Mouse (Mus musculus) embryonic facial prominence, embryonic 10.5 days (tissue): ENCODE data around the gene Tprkb. TPM values are rescaled to one million over a fixed set of nuclear protein-coding genes. Genes with fewer than 3 reads are reported as not detected.
A peak's percentile ranks its signal among the peaks of the same experiment; 100 is the strongest.
"Not testable (repeated sequence)": the region's sequence is repeated elsewhere in the genome, so short reads cannot be mapped to it uniquely, and the experiment has no call there.

Experiments
- DNase-seq: peaks from one replicate; pipeline ENCODE4 v3.0.0-alpha.2; 2017; ENCODE audit warnings: low spot score
- H3K27ac ChIP-seq: fragments of 300-500 bp; sonication (generic); replicated peaks from 2 replicates; pipeline ENCODE4 v1.5.1; 2016; ENCODE audit warnings: mild to moderate bottlenecking
- H3K27me3 ChIP-seq: fragments of 300-500 bp; sonication (generic); replicated peaks from 2 replicates; pipeline ENCODE4 v1.6.1; 2016; ENCODE audit warnings: low read depth, mild to moderate bottlenecking; ENCODE audit not compliant: poor library complexity, severe bottlenecking
- H3K36me3 ChIP-seq: fragments of 300-500 bp; sonication (generic); replicated peaks from 2 replicates; pipeline ENCODE4 v1.6.1; 2016; ENCODE audit warnings: mild to moderate bottlenecking, moderate library complexity
- H3K4me1 ChIP-seq: fragments of 300-500 bp; sonication (generic); 2 replicates; pipeline ENCODE4 v1.6.1; 2016
- H3K4me3 ChIP-seq: fragments of 300-500 bp; sonication (generic); 2 replicates; pipeline ENCODE4 v1.5.1; 2016; ENCODE audit warnings: mild to moderate bottlenecking, moderate library complexity
- H3K9me3 ChIP-seq: fragments of 300-500 bp; sonication (generic); 2 replicates; pipeline ENCODE4 v1.6.1; 2016; ENCODE audit warnings: mild to moderate bottlenecking
- WGBS: fragments of 180-500 bp; shearing (Covaris S2); methylation state at CpG from one replicate; pipeline ENCODE4 v1.1.7; 2016; 5-methylcytosine and 5-hydroxymethylcytosine counted together
- polyA plus RNA-seq: library from polyadenylated mRNA; unstranded; fragments of >200 nt; fragmentation: Nextera tagmentation; extraction: Ambion mirVana; gene quantifications from 2 replicates; pipeline ENCODE4 v1.2.1, GENCODE M21; 2016

Gene Tprkb
- polyA plus RNA-seq, 1 experiment from 2014 or later: 29.0 TPM

- H3K36me3 ChIP-seq, H3K27me3 ChIP-seq, H3K4me1 ChIP-seq, H3K4me3 ChIP-seq, H3K27ac ChIP-seq: not testable (repeated sequence)
- 70% methylated on average over 25 of the region's 25 CpGs for WGBS
- DNase-seq: peak; percentile 12
- H3K9me3 ChIP-seq: peaks cover 17% of the 10 kb centered on the region; the same call in 1 of the 2 replicates
These were observed 16.5 kb upstream of the Tprkb start for GRCm38 (mm10) chr6:85895061-85895648.

- DNase-seq, H3K27me3 ChIP-seq, H3K36me3 ChIP-seq, H3K27ac ChIP-seq, H3K9me3 ChIP-seq, H3K4me3 ChIP-seq, H3K4me1 ChIP-seq: not testable (repeated sequence)
- 78% methylated on average over 7 of the region's 8 CpGs for WGBS
These were observed 12.8 kb upstream of the Tprkb start for GRCm38 (mm10) chr6:85898596-85899475.

GRCm38 (mm10) chr6:85902303-85902702, 9.4 kb upstream of the Tprkb start:
- Histone ChIP-seq H3K4me3 (no peak overlapping the region), H3K36me3 (no peaks in the 10 kb centered on the region), H3K4me1 (no peaks in the 10 kb centered on the region), H3K27ac (no peak overlapping the region), H3K9me3 (no peaks in the 10 kb centered on the region), H3K27me3 (no peaks in the 10 kb centered on the region)
- WGBS: 89% methylated on average over 2 of the region's 2 CpGs
- no peak for DNase-seq

DNA sequence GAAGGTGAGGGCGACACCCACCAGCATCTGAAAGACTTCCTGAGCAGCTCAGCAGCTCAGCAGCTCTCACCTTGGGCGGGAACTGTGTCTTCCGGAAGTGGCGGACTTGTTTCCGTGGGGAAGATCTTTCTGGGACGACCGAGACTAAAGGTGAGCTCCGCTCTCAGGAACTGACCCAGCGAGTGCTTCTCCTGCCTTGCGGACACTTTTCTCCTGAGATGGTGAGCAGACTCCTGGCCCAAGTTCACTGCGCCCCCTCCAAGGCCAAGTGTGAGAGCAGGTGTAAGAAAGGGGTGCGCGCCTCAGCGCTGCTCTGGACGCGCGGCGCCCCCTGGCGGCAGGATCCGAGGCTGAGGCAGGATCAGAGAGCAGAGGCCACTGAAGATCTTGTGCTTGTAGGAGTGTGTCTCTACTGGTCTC, 7.0 kb upstream of the Tprkb start, which contains the start of gene Nat8f4:
Gene Nat8f4, minus strand, starts transcription at position 243 of the 420 bp plus-strand sequence.
- WGBS: 18% methylated on average over 20 of the region's 20 CpGs
- H3K27ac ChIP-seq: not testable (repeated sequence)

GRCm38 (mm10) chr6:85906911-85907351, 4.7 kb upstream of the Tprkb start:
- H3K4me1 ChIP-seq, H3K27ac ChIP-seq, H3K9me3 ChIP-seq, H3K36me3 ChIP-seq, DNase-seq, H3K27me3 ChIP-seq, H3K4me3 ChIP-seq: not testable (repeated sequence)
- WGBS: 65% methylated on average over 2 of the region's 2 CpGs

More for the DNA sequence above, 7.0 kb upstream of the Tprkb start, which contains the start of gene Nat8f4:
- H3K4me3 ChIP-seq: peak within 1 kb of the TSS; percentile 49
- DNase-seq: peak; percentile 62
- H3K36me3 ChIP-seq, H3K4me1 ChIP-seq, H3K9me3 ChIP-seq, H3K27me3 ChIP-seq: not testable (repeated sequence)

GRCm38 (mm10) chr6:85908341-85908740, 3.3 kb upstream of the Tprkb start:
- no peak overlapping the region for H3K27ac ChIP-seq
- no peak for DNase-seq
- H3K4me1 ChIP-seq: no peaks in the 10 kb centered on the region
- H3K36me3 ChIP-seq: no peaks in the 10 kb centered on the region
- H3K27me3 ChIP-seq: no peaks in the 10 kb centered on the region
- WGBS: 77% methylated on average over 3 of the region's 3 CpGs
- H3K4me3 ChIP-seq: no peak overlapping the region
- no peaks in the 10 kb centered on the region for H3K9me3 ChIP-seq

- Histone ChIP-seq H3K4me1 (peaks cover 4% of the 10 kb centered on the region), H3K9me3 (no peaks in the 10 kb centered on the region), H3K4me3 (no peak overlapping the region), H3K27ac (no peak overlapping the region), H3K36me3 (no peaks in the 10 kb centered on the region), H3K27me3 (no peaks in the 10 kb centered on the region)
- no peak for DNase-seq
- 90% methylated on average over 1 of the region's 1 CpGs for WGBS
These were observed 2.0 kb upstream of the Tprkb start for GRCm38 (mm10) chr6:85909704-85910103.

- Histone ChIP-seq H3K4me1 (peaks cover 14% of the 10 kb centered on the region), H3K9me3 (no peaks in the 10 kb centered on the region), H3K27me3 (no peaks in the 10 kb centered on the region), H3K36me3 (no peaks in the 10 kb centered on the region), H3K27ac (peak overlapping the region; percentile 90), H3K4me3 (peak overlapping the region; percentile 72)
- 4% methylated on average over 11 of the region's 11 CpGs for WGBS
- no peak for DNase-seq
These were observed 3.5 kb downstream of the Tprkb start for GRCm38 (mm10) chr6:85915141-85915538.

- Histone ChIP-seq H3K27ac (peak within 1 kb of the TSS; percentile 90), H3K4me3 (peak within 1 kb of the TSS; percentile 72), H3K4me1 (peaks cover 14% of the 10 kb centered on the region)
- not testable (repeated sequence) for H3K27me3 ChIP-seq, H3K36me3 ChIP-seq, H3K9me3 ChIP-seq
- under 1% methylated on average over 61 of the region's 61 CpGs for WGBS
- peak; percentile 90 for DNase-seq
These were observed 4.2 kb downstream of the Tprkb start, which contains the start of gene Nat8f1 for GRCm38 (mm10) chr6:85915539-85916513. Nat8f1 (minus strand) TSS chr6:85915687.

DNA sequence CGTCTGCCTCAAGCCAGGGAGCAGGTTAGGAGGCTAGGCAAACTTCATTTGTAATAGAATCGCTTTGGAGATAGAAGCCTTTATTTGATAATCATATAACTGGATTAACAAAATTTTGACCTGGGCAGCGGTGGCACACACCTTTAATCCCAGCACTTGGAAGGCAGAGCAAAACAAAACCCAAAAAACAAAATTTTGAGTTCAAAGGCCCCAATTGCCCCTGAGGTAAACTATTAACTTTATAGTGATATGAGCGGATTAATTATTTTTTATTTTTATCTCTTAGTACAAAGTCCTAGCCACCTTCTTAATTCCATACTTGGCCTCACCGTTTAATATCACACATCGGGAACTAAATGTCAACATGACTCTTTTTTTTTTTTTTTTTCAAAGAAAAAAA, 4.9 kb downstream of the Tprkb start:
- Histone ChIP-seq H3K4me1 (peaks cover 14% of the 10 kb centered on the region), H3K4me3 (peak overlapping the region; percentile 72), H3K27me3 (no peaks in the 10 kb centered on the region), H3K9me3 (no peaks in the 10 kb centered on the region), H3K27ac (peak overlapping the region; percentile 90), H3K36me3 (peaks cover 11% of the 10 kb centered on the region)
- 84% methylated on average over 6 of the region's 6 CpGs for whole genome bisulfite sequencing
- no peak for DNase-seq

DNA sequence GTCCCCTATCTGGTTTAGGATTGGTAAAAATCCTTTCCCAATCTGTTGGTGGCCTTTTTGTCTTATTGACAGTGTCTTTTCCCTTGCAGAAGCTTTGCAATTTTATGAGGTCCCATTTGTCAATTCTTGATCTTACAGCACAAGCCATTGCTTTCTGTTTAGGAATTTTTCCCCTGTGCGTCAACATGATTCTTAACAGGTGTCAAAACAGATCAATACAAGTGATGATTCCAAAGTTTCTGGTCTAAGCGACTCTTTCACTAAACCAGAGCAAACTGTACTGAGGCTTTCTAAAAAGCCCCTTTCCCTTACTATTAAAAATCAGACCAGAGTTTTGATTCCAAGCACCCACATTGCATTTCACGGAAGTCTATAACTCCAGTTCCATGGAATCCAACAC, 6.7 kb downstream of the Tprkb start:
- not testable (repeated sequence) for H3K27me3 ChIP-seq, H3K9me3 ChIP-seq, H3K4me3 ChIP-seq, H3K27ac ChIP-seq, DNase-seq
- 92% methylated on average over 3 of the region's 3 CpGs for WGBS
- peaks cover 25% of the 10 kb centered on the region for H3K36me3 ChIP-seq
- peaks cover 14% of the 10 kb centered on the region for H3K4me1 ChIP-seq

DNA sequence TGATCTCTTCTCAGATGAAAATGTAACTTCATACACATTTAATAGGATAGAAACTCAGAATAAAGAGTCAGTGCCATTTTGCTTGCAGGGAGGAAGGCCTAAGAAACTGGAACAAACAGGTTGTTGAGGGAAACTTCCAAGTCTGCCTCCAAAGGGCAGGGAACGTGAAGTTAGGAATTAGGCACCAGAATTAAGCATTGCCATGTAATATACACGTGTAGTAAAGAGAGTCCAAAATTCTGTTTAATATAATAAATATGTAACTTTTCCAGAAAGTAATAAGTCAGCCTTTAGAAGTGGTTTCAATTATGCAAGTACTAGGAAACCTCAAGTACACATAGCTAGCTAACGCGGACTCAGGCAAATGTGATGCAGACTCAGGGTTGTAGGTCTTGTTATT, 7.7 kb downstream of the Tprkb start:
- no peak overlapping the region for H3K4me3 ChIP-seq
- H3K4me1 ChIP-seq: peaks cover 14% of the 10 kb centered on the region
- no peaks in the 10 kb centered on the region for H3K27me3 ChIP-seq
- peaks cover 33% of the 10 kb centered on the region for H3K36me3 ChIP-seq
- H3K27ac ChIP-seq: no peak overlapping the region
- DNase-seq: no peak
- 93% methylated on average over 4 of the region's 4 CpGs for WGBS
- H3K9me3 ChIP-seq: no peaks in the 10 kb centered on the region
